Mouse (Mus musculus) cerebellum, adult 9-10 months (tissue): ENCODE data around the gene Dvl2.
"Not testable (repeated sequence)": the region's sequence is repeated elsewhere in the genome, so short reads cannot be mapped to it uniquely, and the experiment has no call there.

ENCODE experiments used
- DNase-seq: peaks from one replicate; pipeline ENCODE4 v3.0.0; 2022

The Dvl2 gene

DNA sequence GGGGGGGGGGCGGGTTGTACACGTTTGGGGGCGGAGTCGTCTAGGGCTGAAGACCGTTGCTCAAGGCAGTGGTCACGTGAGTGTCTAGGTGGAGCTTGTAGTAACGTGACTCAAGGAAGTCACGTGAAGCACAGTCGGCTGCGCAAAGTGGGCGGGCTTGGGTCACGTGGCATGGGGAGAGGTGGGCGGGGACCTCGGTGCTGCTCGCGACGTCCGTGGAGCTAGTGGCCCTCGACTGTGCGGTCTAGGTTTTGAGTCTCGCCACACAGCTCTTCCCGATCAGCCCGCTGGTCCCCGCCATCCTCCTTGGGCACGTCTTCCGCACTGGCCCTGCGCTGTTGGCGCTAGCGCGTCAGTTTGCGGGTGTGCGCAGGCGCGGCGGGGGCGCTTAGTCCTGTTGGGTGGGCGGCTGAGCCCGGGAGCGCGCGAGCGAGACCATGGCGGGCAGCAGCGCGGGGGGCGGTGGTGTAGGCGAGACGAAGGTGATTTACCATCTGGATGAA lies at the start of gene Dvl2:
Gene Dvl2 (plus strand): TSS at position 200 of the 503 bp plus-strand sequence.
- peak; percentile 92 for DNase-seq

DNA sequence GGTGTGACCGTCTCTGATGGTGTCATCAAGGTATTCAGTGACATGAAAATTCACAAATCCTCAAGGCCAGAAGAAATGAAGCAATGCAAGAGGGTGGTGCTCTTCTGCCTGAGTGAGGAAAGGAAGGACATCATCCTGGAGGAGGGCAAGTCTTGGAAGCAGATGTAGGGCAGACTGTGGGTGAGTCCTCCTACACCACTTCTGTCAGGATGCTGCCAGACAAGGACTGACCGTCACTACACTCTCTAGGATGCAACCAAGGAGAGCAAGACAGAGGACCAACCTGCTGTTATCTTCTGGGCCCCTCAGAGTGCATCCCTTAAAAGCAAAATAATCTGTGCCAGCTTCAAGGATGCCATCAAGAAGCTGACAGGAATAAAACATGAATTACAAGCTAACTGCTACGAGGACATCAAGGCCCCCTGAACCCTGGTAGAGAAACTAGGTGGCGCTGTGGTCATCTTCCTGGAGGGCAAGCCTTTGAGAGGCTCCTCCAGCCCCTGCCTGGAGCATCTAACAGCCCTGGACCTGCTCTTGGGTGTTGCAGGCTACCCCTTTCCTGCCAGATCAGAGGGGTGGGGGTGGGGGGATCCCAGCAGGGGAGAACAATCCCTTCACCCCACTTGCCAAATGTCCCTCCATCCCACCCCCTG lies 49.5 kb upstream of the Dvl2 start:
- DNase-seq = no peak

DNA sequence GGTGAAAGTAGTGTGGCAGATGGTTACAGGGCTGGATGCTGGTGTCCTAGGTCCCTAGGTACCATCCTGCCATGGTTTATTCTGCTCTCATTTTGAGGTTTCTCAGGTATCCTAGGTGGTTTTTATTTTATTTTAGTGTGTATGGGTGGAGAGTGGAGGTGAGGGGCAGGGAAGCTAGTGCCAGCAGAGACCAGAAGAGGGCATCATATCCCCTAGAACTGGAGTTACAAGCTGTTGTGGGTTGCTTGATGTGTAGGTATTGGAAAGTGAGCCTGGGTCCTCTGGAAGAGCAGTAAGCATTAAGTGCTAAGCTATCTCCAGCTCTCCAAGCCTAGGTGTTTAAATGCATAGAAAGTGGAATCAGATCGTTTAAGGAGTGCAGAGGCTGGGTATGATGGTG lies 48.1 kb upstream of the Dvl2 start:
- DNase-seq = no peak

DNA sequence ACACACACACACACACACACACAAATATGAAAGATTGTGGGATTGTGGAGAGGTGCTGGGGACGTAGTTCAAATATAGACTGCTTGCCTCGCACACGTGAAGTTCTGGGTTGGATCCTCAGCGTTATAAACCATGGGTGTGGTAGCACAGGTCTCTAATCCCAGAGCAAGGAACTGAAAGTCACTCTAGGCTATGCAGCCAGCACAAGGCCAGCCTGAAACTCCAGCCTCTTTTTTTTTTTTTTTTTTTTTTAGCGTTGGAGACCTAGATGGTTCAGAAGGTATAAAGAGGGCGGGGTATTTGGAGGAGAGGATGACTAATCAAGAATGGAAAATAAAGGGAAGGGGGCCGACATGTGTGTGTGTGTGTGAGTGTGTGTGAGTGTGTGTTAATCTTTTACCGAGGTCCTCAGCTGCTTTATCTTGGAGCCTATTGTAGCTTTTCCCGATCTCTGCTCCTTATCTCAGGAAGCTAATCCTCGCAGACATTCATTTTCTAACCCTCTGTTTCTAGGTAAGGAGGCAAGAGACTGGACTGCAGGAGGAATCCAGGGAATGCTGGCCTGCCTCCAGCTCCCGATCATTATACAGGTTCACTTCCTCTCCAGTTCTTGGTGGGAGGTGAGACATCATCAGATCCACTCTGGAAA lies 47.0 kb upstream of the Dvl2 start:
- no peak for DNase-seq

DNA sequence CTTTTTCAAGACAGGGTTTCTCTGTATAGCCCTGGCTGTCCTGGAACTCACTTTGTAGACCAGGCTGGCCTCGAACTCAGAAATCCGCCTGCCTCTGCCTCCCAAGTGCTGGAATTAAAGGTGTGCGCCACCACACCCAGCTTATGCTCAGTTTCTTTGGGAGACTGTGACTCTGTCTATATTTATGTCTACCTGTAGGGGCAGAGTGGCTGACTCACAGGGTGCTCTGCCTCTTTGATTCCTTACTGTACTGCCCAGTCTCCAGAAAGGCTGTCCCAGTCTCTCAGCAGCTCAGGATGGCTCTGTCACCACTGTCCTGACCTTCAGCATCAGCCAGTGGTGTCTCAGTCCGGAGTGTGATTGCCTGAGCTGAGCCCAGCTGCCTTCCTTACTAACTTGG lies 44.8 kb upstream of the Dvl2 start:
- not testable (repeated sequence) for DNase-seq

DNA sequence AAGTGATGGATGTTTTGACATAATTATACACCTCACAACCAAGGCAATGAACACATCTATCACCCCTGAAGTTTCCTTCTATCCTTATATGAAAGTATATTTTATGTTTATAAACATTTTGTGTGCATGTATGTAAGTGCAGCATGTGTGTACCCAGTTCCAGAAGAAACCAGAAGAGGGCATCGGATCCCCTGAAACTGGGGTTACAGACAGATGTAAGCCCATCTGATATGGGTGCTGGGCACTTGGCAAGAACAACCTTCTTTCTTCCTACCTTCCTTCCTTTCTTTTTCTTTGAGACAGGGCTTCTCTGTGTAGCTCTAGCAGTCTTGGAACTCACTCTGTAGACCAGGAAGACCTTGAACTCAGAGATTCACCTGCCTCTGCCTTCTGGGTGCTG lies 44.2 kb upstream of the Dvl2 start:
- DNase-seq = no peak

DNA sequence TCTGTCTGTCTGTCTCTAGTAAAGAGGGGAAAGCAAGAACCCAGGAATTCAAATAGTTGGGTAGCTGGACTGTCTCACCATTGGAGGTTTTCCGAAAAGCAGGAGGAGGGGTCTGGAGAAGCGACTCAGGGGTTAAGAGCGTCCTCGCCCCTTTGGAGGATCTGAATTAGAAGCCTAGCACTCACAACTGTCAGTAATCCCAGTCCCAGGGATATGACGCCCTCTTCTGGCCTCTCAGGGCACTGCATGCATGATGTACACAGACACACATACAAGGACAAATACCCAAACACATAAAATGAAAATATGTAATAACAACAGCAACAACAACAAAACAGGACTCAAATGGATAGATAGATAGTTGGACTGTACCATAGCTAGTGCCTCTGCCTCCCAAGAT lies 39.8 kb upstream of the Dvl2 start:
- DNase-seq = no peak

DNA sequence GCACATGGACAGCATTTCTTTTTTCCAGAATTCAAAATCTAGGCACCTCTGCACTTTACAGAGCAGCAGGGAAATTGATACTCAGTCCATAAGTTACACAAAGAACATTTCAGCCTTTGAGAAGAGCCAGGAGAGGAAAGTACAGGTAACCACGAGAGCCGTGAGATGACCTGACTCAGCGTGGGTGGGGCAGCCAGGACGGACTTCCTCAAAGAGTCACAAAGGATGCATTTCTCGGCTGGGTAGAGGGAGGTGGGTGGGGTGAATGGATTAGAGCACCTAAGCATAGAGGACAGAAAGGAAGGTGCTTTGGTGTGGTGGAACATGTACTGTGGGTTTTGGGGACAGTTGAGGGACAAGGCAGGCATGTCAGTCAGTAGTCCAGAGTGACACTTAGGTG lies 38.6 kb upstream of the Dvl2 start:
- DNase-seq = no peak

DNA sequence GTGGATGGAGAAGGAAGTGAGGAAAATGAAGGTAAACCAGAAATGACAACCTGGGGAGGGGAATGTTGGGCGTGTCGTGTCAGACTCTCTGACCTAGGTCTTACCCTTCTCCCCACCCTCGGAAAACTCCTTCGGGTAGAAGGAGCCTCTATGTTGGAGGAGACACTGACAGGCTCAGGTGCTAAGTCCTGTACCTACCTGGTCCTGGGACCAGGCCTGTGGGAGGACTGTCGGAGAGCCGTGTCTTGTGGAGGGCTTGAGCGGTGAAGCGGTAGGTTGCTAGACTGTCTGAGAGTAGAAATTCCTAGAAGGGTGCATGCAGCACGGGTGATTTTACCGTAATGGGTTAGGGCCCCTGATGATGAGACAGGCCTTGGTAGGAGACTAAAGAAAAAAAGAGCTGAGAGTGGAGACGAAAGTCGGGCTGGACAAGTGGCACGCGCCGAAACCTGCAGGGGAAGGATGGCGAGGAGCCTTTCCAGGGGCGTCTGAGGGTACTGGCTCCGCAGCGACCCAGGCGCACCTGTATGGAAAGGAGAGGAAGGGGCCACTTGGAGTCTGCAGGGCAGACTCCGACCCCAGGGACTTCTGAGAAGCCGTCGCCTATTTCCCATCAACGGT lies 35.6 kb upstream of the Dvl2 start, which contains the start of gene Cldn7:
Gene Cldn7 (plus strand): TSS at position 130 of the 621 bp plus-strand sequence.
- no peak for DNase-seq

DNA sequence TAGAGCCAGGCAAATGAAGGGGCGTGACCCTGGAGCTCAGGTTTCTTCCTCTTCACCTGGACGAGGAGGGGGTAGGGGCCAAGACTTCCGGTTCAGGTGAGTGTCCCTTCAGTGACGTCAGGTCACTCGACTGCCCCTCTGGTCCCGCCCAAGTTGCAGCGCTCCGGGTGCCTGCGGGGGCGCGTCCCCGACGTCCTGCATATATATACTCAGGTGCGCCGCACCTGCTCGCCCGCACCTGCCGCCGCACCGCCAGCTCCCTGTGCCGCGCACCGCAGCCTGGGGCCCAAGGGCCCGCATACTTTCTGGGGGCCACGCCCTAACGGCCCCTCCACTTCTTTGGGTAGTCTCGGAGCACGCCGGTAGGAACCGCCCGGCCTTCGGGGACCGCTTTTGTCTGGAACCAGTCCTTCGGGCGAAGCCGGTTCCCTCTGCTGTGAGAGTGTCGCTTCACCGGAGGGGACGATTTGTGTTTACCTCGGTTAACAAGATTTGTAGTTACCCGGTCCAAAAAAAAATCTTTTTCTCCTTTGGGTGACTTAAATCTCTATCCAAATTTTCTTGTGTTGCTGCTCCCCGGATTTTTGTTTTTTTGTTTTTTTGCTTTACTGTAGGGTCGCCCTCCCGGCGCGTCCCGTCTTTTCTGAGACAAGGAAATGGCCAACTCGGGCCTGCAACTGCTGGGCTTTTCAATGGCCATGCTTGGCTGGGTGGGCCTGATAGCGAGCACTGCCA lies 35.0 kb upstream of the Dvl2 start:
- DNase-seq = no peak

DNA sequence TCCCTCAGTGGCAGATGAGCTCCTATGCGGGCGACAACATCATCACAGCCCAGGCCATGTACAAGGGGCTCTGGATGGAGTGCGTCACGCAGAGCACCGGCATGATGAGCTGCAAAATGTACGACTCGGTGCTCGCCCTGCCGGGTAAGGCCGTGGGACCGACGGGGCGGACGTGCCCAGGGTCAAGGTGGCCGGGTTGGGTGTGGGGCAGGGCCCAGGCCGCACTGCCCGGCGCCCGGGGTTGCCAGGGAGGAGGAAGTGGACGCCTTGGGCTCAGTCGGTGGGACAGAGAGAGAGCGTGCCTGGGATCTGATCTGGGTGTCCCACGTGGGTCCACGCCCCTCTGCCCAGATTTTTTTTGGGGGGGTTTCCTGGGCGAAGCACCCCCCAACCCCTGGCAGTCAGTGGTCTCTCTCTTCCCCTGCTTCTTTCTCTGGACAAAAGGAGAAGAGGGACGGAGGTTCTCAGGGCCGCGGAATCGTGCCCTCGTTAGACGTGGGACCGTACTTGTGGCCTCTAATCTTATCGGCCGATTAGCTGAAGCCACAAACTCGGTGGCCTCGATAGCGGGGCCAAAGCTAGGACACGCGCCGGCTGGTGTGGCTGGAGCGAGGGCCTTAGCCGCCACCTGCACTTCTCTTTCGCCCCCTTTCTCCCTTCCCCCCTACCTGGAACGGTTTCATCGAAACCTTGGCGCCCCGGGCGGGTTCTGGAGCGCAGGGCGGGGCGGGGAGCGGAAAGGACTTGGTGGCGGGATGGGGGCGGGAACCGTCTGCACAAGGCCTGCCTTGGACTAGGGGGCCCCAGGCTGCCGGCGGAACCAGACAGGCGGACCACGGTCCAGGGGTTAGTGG lies 34.2 kb upstream of the Dvl2 start:
- no peak for DNase-seq

DNA sequence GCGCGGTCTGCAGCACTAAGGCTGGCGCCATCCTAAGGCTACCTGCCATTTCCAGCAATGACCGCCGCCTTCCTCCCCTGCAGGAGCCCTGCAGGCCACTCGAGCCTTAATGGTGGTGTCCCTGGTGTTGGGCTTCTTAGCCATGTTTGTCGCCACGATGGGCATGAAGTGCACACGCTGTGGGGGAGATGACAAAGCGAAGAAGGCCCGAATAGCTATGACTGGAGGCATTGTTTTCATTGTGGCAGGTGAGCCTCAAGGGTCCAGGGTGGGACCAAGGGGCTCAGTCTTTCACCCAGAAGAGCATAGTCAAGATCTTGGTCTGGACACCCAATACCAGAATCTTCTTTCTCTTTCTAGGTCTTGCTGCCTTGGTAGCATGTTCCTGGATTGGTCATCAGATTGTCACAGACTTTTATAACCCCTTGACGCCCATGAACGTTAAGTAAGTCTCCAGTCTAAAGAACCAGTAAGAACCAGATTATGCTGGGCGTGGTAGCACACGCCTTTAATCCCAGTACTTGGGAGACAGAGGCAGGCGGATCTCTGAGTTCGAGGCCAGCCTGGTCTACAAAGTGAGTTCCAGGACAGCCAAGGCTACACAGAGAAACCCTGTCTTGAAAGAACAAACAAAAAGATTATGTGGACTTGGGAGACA lies 33.4 kb upstream of the Dvl2 start:
- no peak for DNase-seq

DNA sequence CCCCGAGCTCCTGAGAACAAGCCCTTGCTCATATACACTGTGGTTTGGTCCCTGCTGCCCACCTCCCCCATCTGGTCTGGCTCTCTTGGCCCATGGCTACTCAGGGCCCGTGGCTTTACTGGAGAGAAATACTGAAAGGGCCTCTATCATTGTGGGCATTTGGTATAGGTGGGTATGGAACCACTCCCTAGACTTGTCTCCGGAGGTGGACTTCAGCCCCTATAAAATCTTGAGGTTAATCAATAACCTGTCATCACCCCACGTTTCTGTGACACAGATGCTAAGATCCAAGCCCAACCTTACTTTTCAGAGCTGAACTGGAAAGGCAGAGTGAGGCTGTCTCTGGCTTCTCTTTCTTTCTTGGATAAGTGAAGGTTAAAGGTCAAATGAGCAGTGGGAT lies 31.6 kb upstream of the Dvl2 start:
- no peak for DNase-seq

DNA sequence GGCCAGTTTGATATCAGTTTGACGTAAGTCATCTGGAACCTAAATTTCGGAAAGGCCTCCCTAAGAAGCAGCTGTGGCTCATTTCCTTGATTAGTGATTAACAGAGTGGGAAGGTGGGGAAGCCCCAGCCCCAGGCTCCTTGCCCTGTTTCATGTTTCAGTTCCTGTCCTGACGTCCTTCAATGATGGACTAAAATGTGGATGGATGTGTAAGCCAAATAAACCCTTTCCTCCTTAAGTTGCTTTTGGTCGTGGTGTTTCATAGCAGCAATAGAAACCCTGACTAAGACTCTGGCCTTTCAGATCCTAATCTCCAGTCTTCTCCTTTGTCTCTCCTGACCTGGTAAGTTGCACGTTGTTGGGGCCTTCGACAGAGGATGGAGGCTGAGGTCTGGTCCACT lies 30.2 kb upstream of the Dvl2 start:
- DNase-seq = no peak

DNA sequence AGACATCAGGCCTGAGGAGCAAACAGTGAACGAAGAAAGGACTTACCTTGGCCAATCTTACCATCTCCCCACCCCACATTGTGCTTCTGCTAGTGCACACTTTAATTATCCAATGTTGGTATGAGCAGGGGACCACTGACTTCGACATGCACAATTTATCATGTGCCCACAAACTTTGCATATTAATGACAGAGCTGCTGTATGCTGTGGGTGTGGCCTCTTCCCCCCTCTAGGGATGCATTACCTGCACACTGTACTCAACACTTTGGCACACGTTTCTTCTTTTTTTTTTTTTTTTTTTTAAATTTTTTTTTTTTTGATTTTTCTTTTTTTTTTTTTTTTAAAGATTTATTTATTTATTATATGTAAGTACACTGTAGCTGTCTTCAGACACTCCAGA lies 29.6 kb upstream of the Dvl2 start:
- no peak for DNase-seq

DNA sequence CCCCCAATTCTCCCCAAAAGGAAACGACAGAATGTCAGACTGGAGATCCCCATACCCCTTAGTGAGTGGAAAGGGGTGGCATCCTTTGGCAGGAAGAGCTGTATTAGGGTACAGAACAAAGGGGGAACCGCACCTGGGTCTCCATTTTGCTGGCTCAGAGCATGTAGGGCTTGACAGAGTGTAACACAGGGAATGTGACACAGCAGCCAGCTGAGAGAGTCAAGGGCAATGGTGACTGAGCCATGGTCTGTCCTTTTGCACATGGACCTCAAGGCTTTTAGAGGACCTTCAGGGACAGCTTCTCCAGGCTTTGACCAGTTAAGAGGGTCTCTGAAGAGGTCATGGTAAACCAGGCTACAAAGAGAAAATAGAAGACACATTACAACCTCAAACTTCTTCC lies 25.5 kb upstream of the Dvl2 start:
- DNase-seq = no peak

DNA sequence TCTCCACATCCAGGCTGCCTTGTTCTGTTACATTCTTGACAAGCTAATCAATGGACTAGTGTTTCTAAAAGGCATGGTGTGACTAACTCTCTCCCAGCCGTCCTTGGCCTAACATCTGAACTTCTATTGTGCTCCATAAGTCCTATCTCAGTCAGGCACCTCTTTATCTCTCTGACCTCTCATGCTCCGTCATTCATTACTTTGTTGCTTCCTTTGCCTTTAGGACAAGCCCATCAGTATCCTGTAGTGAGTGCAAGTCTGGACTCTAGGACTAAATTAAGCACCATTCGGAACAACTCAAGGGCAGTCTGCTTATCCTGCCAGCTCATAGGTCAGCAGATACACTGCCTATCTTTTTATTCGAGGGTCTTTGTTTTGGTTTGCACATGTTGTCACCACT lies 24.1 kb upstream of the Dvl2 start:
- no peak for DNase-seq

DNA sequence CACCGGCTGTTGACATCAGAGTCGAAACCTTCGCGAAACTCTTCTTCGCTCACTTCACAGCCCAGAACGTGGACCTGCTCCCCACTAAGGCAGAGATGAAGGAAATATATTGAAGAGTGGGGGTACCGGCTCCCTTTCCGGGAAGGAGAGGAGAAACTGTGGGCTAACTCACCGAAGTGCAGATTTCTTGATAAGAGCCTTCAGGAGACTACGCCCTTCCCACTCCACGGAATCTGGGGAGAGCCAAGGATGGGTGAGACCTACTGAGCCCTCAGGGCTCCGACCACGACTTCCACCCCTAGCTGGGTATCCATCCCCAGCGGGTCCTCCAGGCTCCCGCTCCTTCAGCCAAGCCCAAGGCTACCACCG lies 20.6 kb upstream of the Dvl2 start:
- no peak for DNase-seq

DNA sequence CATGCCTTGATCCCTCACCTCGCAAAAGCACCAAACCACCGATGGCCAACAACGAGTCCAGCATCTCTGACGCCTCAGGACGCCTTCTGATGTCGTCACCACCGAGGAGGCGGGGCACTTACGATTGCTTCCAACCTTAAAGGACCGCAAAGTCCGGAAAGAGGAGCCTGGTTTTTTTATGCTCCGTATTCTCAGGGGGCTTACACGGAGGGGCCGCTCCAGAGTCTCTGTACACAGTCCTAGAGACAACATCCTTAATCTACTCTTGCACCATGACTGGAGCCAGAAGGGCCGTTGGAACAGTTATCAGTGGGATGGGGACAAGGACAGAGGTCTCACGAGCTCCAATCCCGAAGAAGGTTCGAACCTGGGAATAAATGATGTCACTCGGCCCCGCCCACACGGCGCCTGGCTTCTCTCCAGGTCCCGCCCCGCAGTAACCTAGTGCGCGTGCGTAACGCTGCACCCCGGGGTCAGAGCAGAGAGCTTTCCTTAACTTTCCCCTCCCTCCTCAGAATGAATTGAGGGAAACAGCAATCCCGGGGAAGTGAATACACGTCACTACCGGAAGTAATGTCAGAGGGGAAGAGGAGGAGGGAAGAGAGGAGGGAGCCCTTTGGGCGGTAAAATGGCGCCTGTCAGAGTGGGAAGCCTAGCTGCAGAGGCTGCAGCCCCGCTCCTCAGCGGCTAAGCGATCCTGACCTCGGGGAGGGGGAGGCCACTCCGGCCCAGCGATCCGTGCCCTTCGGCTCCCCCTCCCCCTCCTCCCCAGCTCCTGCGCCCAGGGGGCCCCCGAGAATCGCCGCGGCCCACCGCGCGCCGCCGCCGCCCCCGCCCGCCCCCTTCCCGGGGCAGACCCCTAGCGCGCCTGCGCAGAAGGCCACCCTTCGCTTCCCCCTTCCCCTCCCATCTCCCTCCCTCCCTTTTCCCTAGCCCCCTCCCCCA lies 19.9 kb upstream of the Dvl2 start:
- DNase-seq = peak; percentile 100

DNA sequence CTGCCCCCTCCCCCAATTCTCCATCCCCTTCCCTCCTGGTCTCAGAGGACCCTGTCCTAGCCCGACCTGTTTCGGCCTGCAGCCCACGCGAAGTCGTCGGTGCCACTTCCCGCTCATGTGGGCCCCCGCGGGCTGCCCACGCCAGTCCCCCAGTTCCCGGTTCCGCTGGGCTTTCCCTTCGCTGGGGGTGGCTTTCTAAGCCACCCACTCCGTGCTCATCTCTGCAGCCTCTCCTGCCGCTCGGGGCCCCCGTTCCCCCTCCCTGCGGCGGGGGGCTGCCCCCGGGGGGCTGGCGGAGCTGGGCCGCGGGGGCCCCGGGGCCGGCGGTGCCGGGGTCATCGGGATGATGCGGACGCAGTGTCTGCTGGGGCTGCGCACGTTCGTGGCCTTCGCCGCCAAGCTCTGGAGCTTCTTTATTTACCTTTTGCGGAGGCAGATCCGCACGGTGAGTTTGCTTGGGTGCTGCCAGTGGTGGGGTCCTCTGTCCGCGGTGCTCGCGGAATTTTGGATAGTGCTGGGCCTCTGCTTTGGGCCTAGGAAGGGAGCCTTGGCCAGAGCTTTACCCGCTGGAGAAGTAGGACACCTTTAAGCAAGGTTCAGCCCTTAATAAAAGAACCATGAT lies 19.1 kb upstream of the Dvl2 start, which contains the start of gene Ctdnep1:
Gene Ctdnep1 (plus strand): TSS at position 16 of the 622 bp plus-strand sequence.
- DNase-seq = peak; percentile 54
